Mouse (Mus musculus): ENCODE results near the gene Fpr1. TPM values are rescaled to one million over a fixed set of nuclear protein-coding genes. Genes with fewer than 3 reads are reported as not detected.
"Not testable (repeated sequence)": the region's sequence is repeated elsewhere in the genome, so short reads cannot be mapped to it uniquely, and the experiment has no call there.

Gene Fpr1
- total RNA-seq, 2 experiments from 2014 or later, result 0.18 TPM; not detected in 1

- no peak for DNase-seq (ENCODE audit: low spot score)
- intact Hi-C loops (cut with DNase I), result no loop called here
These were observed 27.1 kb downstream of the Fpr1 start for GRCm38 (mm10) chr17:17856612-17857011.

GRCm38 (mm10) chr17:17855064-17855838 lies 28.5 kb downstream of the Fpr1 start, which contains the start of gene Has1:
Has1 (minus strand) TSS chr17:17855205.
- DNase-seq (ENCODE audit: low spot score), result no peak
- intact Hi-C loops (cut with DNase I), result no loop called here

GRCm38 (mm10) chr17:17849906-17850712 lies 33.6 kb downstream of the Fpr1 start:
- DNase-seq (ENCODE audit: low spot score), result no peak
- intact Hi-C loops (cut with DNase I), result no loop called here

- DNase-seq (ENCODE audit: low spot score), result no peak
- intact Hi-C loops (cut with DNase I), result no loop called here
These were observed 34.8 kb downstream of the Fpr1 start for GRCm38 (mm10) chr17:17848988-17849387.

GRCm38 (mm10) chr17:17845187-17846027 lies 38.3 kb downstream of the Fpr1 start:
- no peak for DNase-seq (ENCODE audit: low spot score)
- intact Hi-C loops (cut with DNase I), result no loop called here

- intact Hi-C loops (cut with DNase I); DNase-seq (ENCODE audit: low spot score): not testable (repeated sequence)
These were observed 39.1 kb downstream of the Fpr1 start for GRCm38 (mm10) chr17:17844606-17845005.

GRCm38 (mm10) chr17:17843534-17844261 lies 40.0 kb downstream of the Fpr1 start:
- intact Hi-C loops (cut with DNase I), result no loop called here
- no peak for DNase-seq (ENCODE audit: low spot score)

- intact Hi-C loops (cut with DNase I), result loop anchor here (2.0 kb wide), 1 partner anchor 14 kb away; the partner anchor contains the start of gene Spaca6
- no peak for DNase-seq (ENCODE audit: low spot score)
These were observed 42.9 kb downstream of the Fpr1 start for GRCm38 (mm10) chr17:17840796-17841195.

GRCm38 (mm10) chr17:17839276-17839675 lies 44.5 kb downstream of the Fpr1 start:
- DNase-seq (ENCODE audit: low spot score), result no peak
- intact Hi-C loops (cut with DNase I), result loop anchor here (5.0 to 10.0 kb wide), 4 partner anchors 52 to 464 kb away; partner anchors contain the start of gene Riok2

GRCm38 (mm10) chr17:17837919-17838701 lies 45.6 kb downstream of the Fpr1 start:
- peak; percentile 98 for DNase-seq (ENCODE audit: low spot score)
- intact Hi-C loops (cut with DNase I), result loop anchor here (5.0 to 10.0 kb wide), 4 partner anchors 51 to 463 kb away; partner anchors contain the start of gene Riok2

- DNase-seq (ENCODE audit: low spot score), result no peak
- intact Hi-C loops (cut with DNase I), result loop anchor here (5.0 to 10.0 kb wide), 4 partner anchors 50 to 463 kb away; partner anchors contain the start of gene Riok2
These were observed 46.3 kb downstream of the Fpr1 start for GRCm38 (mm10) chr17:17837426-17837825.

- intact Hi-C loops (cut with DNase I), result loop anchor here (5.0 to 10.0 kb wide), 4 partner anchors 49 to 461 kb away; partner anchors contain the start of gene Riok2
- DNase-seq (ENCODE audit: low spot score), result no peak
These were observed 47.6 kb downstream of the Fpr1 start for GRCm38 (mm10) chr17:17836101-17836500.

- intact Hi-C loops (cut with DNase I), result loop anchor here (5.0 to 10.0 kb wide), 4 partner anchors 48 to 460 kb away; partner anchors contain the start of gene Riok2
- DNase-seq (ENCODE audit: low spot score), result no peak
These were observed 48.8 kb downstream of the Fpr1 start for GRCm38 (mm10) chr17:17834896-17835295.

- no peak for DNase-seq (ENCODE audit: low spot score)
- intact Hi-C loops (cut with DNase I), result loop anchor here (10.0 kb wide), 1 partner anchor 456 kb away; the partner anchor contains the start of gene Riok2
These were observed 53.0 kb downstream of the Fpr1 start for GRCm38 (mm10) chr17:17830731-17831130.

- DNase-seq (ENCODE audit: low spot score), result no peak
- intact Hi-C loops (cut with DNase I), result loop anchor here (10.0 kb wide), 2 partner anchors 205 to 455 kb away; partner anchors contain the start of genes Lnpep and Riok2
These were observed 53.8 kb downstream of the Fpr1 start for GRCm38 (mm10) chr17:17829816-17830535.

GRCm38 (mm10) chr17:17829052-17829785 lies 54.5 kb downstream of the Fpr1 start:
- intact Hi-C loops (cut with DNase I), result loop anchor here (10.0 kb wide), 1 partner anchor 204 kb away; the partner anchor contains the start of gene Lnpep

More at GRCm38 (mm10) chr17:17829052-17829785, 54.5 kb downstream of the Fpr1 start:
- DNase-seq (ENCODE audit: low spot score), result no peak

Measured in heart, postnatal 25 days (tissue).